Mouse (Mus musculus) forebrain, embryonic 10.5 days (tissue): ENCODE measurements around the gene Rab3a. TPM values are rescaled to one million over a fixed set of nuclear protein-coding genes. Genes with fewer than 3 reads are reported as not detected.

Source experiments
- DNase-seq: peaks from one replicate; pipeline ENCODE4 v3.0.0-alpha.2; 2017; ENCODE audit warnings: low spot score; ENCODE audit errors: extremely low spot score
- H3K27ac ChIP-seq: fragments of 300-500 bp; sonication (generic); 2 replicates; pipeline ENCODE4 v1.5.1; 2016; ENCODE audit warnings: mild to moderate bottlenecking
- H3K27me3 ChIP-seq: fragments of 300-500 bp; sonication (generic); 2 replicates; pipeline ENCODE4 v1.6.1; 2016; ENCODE audit warnings: mild to moderate bottlenecking; ENCODE audit not compliant: poor library complexity, severe bottlenecking
- H3K36me3 ChIP-seq: fragments of 300-500 bp; sonication (generic); replicated peaks from 2 replicates; pipeline ENCODE4 v1.6.1; 2016; ENCODE audit warnings: mild to moderate bottlenecking, moderate library complexity
- H3K4me1 ChIP-seq: fragments of 300-500 bp; sonication (generic); 2 replicates; pipeline ENCODE4 v1.6.1; 2016
- H3K4me3 ChIP-seq: fragments of 300-500 bp; sonication (generic); 2 replicates; pipeline ENCODE4 v1.5.1; 2016; ENCODE audit warnings: mild to moderate bottlenecking, moderate library complexity
- H3K9me3 ChIP-seq: fragments of 300-500 bp; sonication (generic); 2 replicates; pipeline ENCODE4 v1.6.1; 2016; ENCODE audit warnings: mild to moderate bottlenecking, moderate library complexity
- WGBS: fragments of 180-500 bp; shearing (Covaris S2); methylation state at CpG from one replicate; pipeline ENCODE4 v1.1.7; 2016; 5-methylcytosine and 5-hydroxymethylcytosine counted together
- microRNA-seq: library from miRNA; unstranded; fragments of <30 nt; microRNA quantifications from one replicate; pipeline ENCODE4, GENCODE M21; 2017
- polyA plus RNA-seq: library from polyadenylated mRNA; unstranded; fragments of >200 nt; fragmentation: Nextera tagmentation; extraction: Ambion mirVana; gene quantifications from 2 replicates; pipeline ENCODE4 v1.2.1, GENCODE M21; 2016

Rab3a gene
- polyA plus RNA-seq, 1 experiment from 2014 or later, result 12.2 TPM

- H3K9me3 ChIP-seq, result no peaks in the 10 kb centered on the region
- no peaks in the 10 kb centered on the region for H3K36me3 ChIP-seq
- peaks cover 96% of the 10 kb centered on the region for H3K27me3 ChIP-seq
- DNase-seq, result no peak
- 76% methylated on average over 11 of the region's 11 CpGs for WGBS
- H3K4me3 ChIP-seq, result no peak overlapping the region
- H3K27ac ChIP-seq, result no peak overlapping the region
- H3K4me1 ChIP-seq, result peaks cover 47% of the 10 kb centered on the region
Observed at GRCm38 (mm10) chr8:70802786-70803510, 48.5 kb downstream of the Rab3a start.

GRCm38 (mm10) chr8:70803761-70804480 is 49.4 kb downstream of the Rab3a start:
- peaks cover 86% of the 10 kb centered on the region for H3K27me3 ChIP-seq
- no peak for DNase-seq

GRCm38 (mm10) chr8:70804481-70805206 is 50.2 kb downstream of the Rab3a start, which contains the start of gene Mast3:
Mast3 (minus strand) TSS chr8:70805054.
- DNase-seq, result peak; percentile 86
- peaks cover 44% of the 10 kb centered on the region for H3K4me1 ChIP-seq
- under 1% methylated on average over 45 of the region's 45 CpGs for WGBS
- H3K36me3 ChIP-seq, result no peaks in the 10 kb centered on the region
- peak within 1 kb of the TSS; percentile 45 for H3K27ac ChIP-seq
- H3K9me3 ChIP-seq, result no peaks in the 10 kb centered on the region
- H3K4me3 ChIP-seq, result peak within 1 kb of the TSS; percentile 61
- peaks cover 84% of the 10 kb centered on the region for H3K27me3 ChIP-seq

More at GRCm38 (mm10) chr8:70803761-70804480, 49.4 kb downstream of the Rab3a start:
- 2% methylated on average over 47 of the region's 47 CpGs for WGBS
- H3K4me1 ChIP-seq, result peaks cover 40% of the 10 kb centered on the region
- no peaks in the 10 kb centered on the region for H3K36me3 ChIP-seq
- peak overlapping the region; percentile 45; the same call in 1 of the 2 replicates for H3K27ac ChIP-seq
- H3K4me3 ChIP-seq, result peak overlapping the region; percentile 61
- H3K9me3 ChIP-seq, result no peaks in the 10 kb centered on the region

- peaks cover 82% of the 10 kb centered on the region for H3K27me3 ChIP-seq
- WGBS, result 87% methylated on average over 4 of the region's 4 CpGs
Observed at GRCm38 (mm10) chr8:70806541-70806940, 52.1 kb downstream of the Rab3a start.

DNA sequence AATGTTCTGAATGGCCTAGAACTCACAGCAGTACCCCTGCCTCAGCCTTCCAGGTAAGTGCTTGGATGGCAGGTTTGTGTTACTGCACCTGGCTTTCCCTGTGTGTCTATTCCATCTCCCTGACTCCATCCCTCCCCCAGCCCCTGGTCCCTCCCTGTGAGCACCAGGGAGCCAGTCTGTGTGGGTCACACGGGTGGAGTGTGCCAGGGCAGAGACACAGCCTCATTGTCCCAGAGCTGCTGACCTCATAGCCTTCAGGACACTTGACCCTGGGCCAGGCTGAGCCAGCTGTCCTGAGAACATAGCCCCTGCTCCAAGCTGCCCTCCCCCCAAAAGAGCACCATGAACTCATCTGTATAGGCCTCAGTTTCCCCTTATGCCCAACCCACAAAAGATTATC is 52.8 kb downstream of the Rab3a start:
- H3K27me3 ChIP-seq, result peaks cover 74% of the 10 kb centered on the region
- WGBS, result 43% methylated on average over 1 of the region's 1 CpGs

More at GRCm38 (mm10) chr8:70806541-70806940, 52.1 kb downstream of the Rab3a start:
- no peaks in the 10 kb centered on the region for H3K9me3 ChIP-seq
- DNase-seq, result no peak
- no peak overlapping the region for H3K27ac ChIP-seq
- no peak overlapping the region for H3K4me3 ChIP-seq
- H3K36me3 ChIP-seq, result no peaks in the 10 kb centered on the region
- peaks cover 49% of the 10 kb centered on the region for H3K4me1 ChIP-seq

GRCm38 (mm10) chr8:70808239-70808638 is 53.8 kb downstream of the Rab3a start, which contains the start of gene Il12rb1:
Il12rb1 (plus strand) TSS chr8:70808449.
- peaks cover 68% of the 10 kb centered on the region for H3K27me3 ChIP-seq
- 74% methylated on average over 5 of the region's 5 CpGs for WGBS

More for the DNA sequence above, 52.8 kb downstream of the Rab3a start:
- Histone ChIP-seq H3K36me3 (no peaks in the 10 kb centered on the region), H3K9me3 (no peaks in the 10 kb centered on the region), H3K27ac (no peak overlapping the region), H3K4me1 (peaks cover 49% of the 10 kb centered on the region), H3K4me3 (no peak overlapping the region)
- no peak for DNase-seq

More at GRCm38 (mm10) chr8:70808239-70808638, 53.8 kb downstream of the Rab3a start, which contains the start of gene Il12rb1:
- Histone ChIP-seq H3K4me1 (peaks cover 45% of the 10 kb centered on the region), H3K27ac (no peak within 1 kb of the TSS), H3K36me3 (no peaks in the 10 kb centered on the region), H3K4me3 (no peak within 1 kb of the TSS), H3K9me3 (no peaks in the 10 kb centered on the region)
- DNase-seq, result no peak

Small RNA genes lying within 50 kb of the gene (microRNA-seq; reads per million reads assigned to microRNA genes)
- not detected for gene Mir7240

Other genes with a start within 250 kb of the Rab3a start
- 126 and 136 TPM in 2 replicates for gene Rex1bd, start 247.9 kb upstream of the Rab3a start, polyA plus RNA-seq
- 879 and 899 TPM in 2 replicates for gene Uba52, start 243.9 kb upstream of the Rab3a start, polyA plus RNA-seq
- 295 and 303 TPM in 2 replicates for gene Fkbp8, start 227.0 kb upstream of the Rab3a start, polyA plus RNA-seq
- gene Kxd1, start 226.7 kb upstream of the Rab3a start, polyA plus RNA-seq, result 52.6 and 57.2 TPM in 2 replicates
- 20.8 and 22.7 TPM in 2 replicates for gene Ell, start 215.2 kb upstream of the Rab3a start, polyA plus RNA-seq
- 166 and 170 TPM in 2 replicates for gene Isyna1, start 160.3 kb upstream of the Rab3a start, polyA plus RNA-seq
- 74.4 and 84.1 TPM in 2 replicates for gene Ssbp4, start 145.8 kb upstream of the Rab3a start, polyA plus RNA-seq
- 0.49 and 0.87 TPM in 2 replicates for gene Lrrc25, start 138.5 kb upstream of the Rab3a start, polyA plus RNA-seq
- gene Gdf15, start 122.2 kb upstream of the Rab3a start, polyA plus RNA-seq, result not detected in 2 replicates
- 40.5 and 49.3 TPM in 2 replicates for gene Pgpep1, start 94.3 kb upstream of the Rab3a start, polyA plus RNA-seq
- gene Lsm4, start 81.4 kb upstream of the Rab3a start, polyA plus RNA-seq, result 336 and 339 TPM in 2 replicates
- 49.6 and 50.9 TPM in 2 replicates for gene Jund, start 55.7 kb upstream of the Rab3a start, polyA plus RNA-seq
- gene Iqcn, start 51.2 kb upstream of the Rab3a start, polyA plus RNA-seq, result 0.02 TPM in 1 of 2 replicates, not detected in the other
- gene Gm3336, start 36.1 kb upstream of the Rab3a start, polyA plus RNA-seq, result not detected in 2 replicates
- 0.38 and 0.68 TPM in 2 replicates for gene Pde4c, start 31.0 kb upstream of the Rab3a start, polyA plus RNA-seq
- 30.8 and 34.3 TPM in 2 replicates for gene Mpv17l2, start 6.3 kb downstream of the Rab3a start, polyA plus RNA-seq
- gene Pik3r2, start 22.0 kb downstream of the Rab3a start, polyA plus RNA-seq, result 67.1 and 69.2 TPM in 2 replicates
- 12.0 and 14.9 TPM in 2 replicates for gene Mast3, start 50.4 kb downstream of the Rab3a start, polyA plus RNA-seq
- gene Il12rb1, start 53.8 kb downstream of the Rab3a start, polyA plus RNA-seq, result 0.12 TPM in 1 of 2 replicates, not detected in the other
- gene Arrdc2, start 85.0 kb downstream of the Rab3a start, polyA plus RNA-seq, result 4.8 and 5.7 TPM in 2 replicates
- gene Kcnn1, start 108.6 kb downstream of the Rab3a start, polyA plus RNA-seq, result 4.7 and 5.9 TPM in 2 replicates
- gene Ccdc124, start 119.3 kb downstream of the Rab3a start, polyA plus RNA-seq, result 184 and 186 TPM in 2 replicates
- 0.36 and 0.38 TPM in 2 replicates for gene Slc5a5, start 138.1 kb downstream of the Rab3a start, polyA plus RNA-seq
- 3,478 and 3,689 TPM in 2 replicates for gene Rpl18a, start 142.7 kb downstream of the Rab3a start, polyA plus RNA-seq
- 69.1 and 69.3 TPM in 2 replicates for gene Map1s, start 151.3 kb downstream of the Rab3a start, polyA plus RNA-seq